Comparison of ENCODE assay signal across 8 mouse cellular contexts in the genomic region with DNA sequence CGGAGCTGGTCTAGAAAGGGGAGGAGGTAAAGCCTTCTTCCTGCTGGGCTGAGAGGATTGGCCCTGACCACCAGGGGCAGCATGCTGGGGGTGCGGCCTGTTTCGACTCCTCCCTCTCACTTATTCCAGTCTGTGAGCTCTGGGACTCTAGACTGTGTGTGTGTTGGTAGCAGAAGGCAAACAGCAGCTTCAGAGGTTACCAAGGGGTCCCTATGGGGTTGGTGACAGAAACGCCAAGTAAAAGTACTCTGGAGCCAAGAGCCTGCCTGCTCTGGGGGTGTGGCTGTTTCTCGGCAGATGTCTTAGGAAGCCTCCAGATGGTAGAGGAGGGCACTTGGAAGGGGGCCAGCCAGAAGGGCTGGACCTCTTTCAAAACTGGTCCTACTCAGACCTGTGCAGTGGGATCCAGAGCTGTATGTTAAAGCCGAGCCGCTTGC. TPM values are rescaled to one million over a fixed set of nuclear protein-coding genes. Genes with fewer than 3 reads are reported as not detected.
A peak's percentile ranks its signal among the peaks of the same experiment; 100 is the strongest.
DNase-seq lines count a peak whose midpoint lies in the region; TF ChIP-seq lines count a peak whose summit lies in the region.

No protein-coding gene starts in this region.

- TF ChIP-seq CTCF in embryonic fibroblast, embryonic 13.5 days (IDR thresholded peaks at IDR 0.05; ENCODE audit: borderline replicate concordance, insufficient read depth, low read length), result peak; percentile 1; the same call in 1 of the 2 replicates

- H3K4me3 ChIP-seq in embryonic fibroblast, embryonic 13.5 days (ENCODE audit: insufficient read depth, low read length), result no peak overlapping the region

- H3K27ac ChIP-seq in embryonic fibroblast, embryonic 13.5 days (ENCODE audit: insufficient read depth, low read length), result no peak overlapping the region

- intact Hi-C loops in gastrocnemius, postnatal 14 days (cut with DNase I; ENCODE audit: low total_unique reads), result no loop called here

- peak; percentile 42 for DNase-seq in gastrocnemius, postnatal 14 days
- DNase-seq in gastrocnemius, adult 8-10 months (ENCODE audit: low spot score in 2 of 2), result no peak
- peak; percentile 24 for DNase-seq in Muller cell, postnatal 12 days (ENCODE audit: inconsistent ontology term)
- DNase-seq in induced T-regulatory cell, adult 2 months (ENCODE audit: low read depth), result peak; percentile 22
- DNase-seq in lung, postnatal 10 days, result peak; percentile 79
- DNase-seq in skeletal muscle tissue, adult 2 months (ENCODE audit: low read depth, low spot score), result peak; percentile 40
- no peak for DNase-seq in urinary bladder, adult 2 months (ENCODE audit: low spot score)

- no peak for TF ChIP-seq POLR2A in embryonic fibroblast, embryonic 13.5 days (IDR thresholded peaks at IDR 0.05; ENCODE audit: low read depth, low read length)

- no peaks in the 10 kb centered on the region for H3K4me1 ChIP-seq in embryonic fibroblast, embryonic 13.5 days (ENCODE audit: control insufficient read depth, insufficient read depth, low read length)

RNA-seq across cellular contexts. Expression of gene Ncf2, which starts 15.3 kb away (rescaled TPM):
- 1 to 10 TPM; 1.4 to 1.6 TPM for total RNA-seq in gastrocnemius, postnatal 14 days (2021)
- total RNA-seq in gastrocnemius, adult 8-10 months (2022), result 1 to 10 TPM in 1 of 4 experiments, under 1 TPM in 3; 0.34 to 1.1 (median 0.48) TPM
- 0.18 and 1.7 TPM in 2 replicates for polyA plus RNA-seq in embryonic fibroblast, embryonic 13.5 days (2011; ENCODE audit: insufficient read length, low read depth, missing spikeins)
- polyA plus RNA-seq in urinary bladder, adult 2 months (2012; rRNA removed), result 7.0 and 8.7 TPM in 2 replicates

RNA-seq across cellular contexts. Expression of gene Arpc5, which starts 48.9 kb away (rescaled TPM):
- 10 to 100 TPM; 27.4 to 30.7 TPM for total RNA-seq in gastrocnemius, postnatal 14 days (2021)
- 1 to 10 TPM; 7.3 to 9.8 (median 8.7) TPM for total RNA-seq in gastrocnemius, adult 8-10 months (2022)
- polyA plus RNA-seq in embryonic fibroblast, embryonic 13.5 days (2011; ENCODE audit: insufficient read length, low read depth, missing spikeins), result 190 and 261 TPM in 2 replicates
- polyA plus RNA-seq in urinary bladder, adult 2 months (2012; rRNA removed), result 143 and 180 TPM in 2 replicates

RNA-seq across cellular contexts. Expression of gene Rgl1, which starts 49.1 kb away (rescaled TPM):
- total RNA-seq in gastrocnemius, postnatal 14 days (2021), result 10 to 100 TPM; 19.6 to 23.3 TPM
- total RNA-seq in gastrocnemius, adult 8-10 months (2022), result 1 to 10 TPM; 2.9 to 9.4 (median 5.3) TPM
- polyA plus RNA-seq in embryonic fibroblast, embryonic 13.5 days (2011; ENCODE audit: insufficient read length, low read depth, missing spikeins), result 53.6 and 54.3 TPM in 2 replicates
- polyA plus RNA-seq in urinary bladder, adult 2 months (2012; rRNA removed), result 29.6 and 31.0 TPM in 2 replicates

Comparison
In these comparisons a context has a peak if more than half of its experiments do, and no peak if none do; other contexts are left out.
1. DNase-seq: peak in gastrocnemius, postnatal 14 days (single experiment), Muller cell, postnatal 12 days (single experiment), induced T-regulatory cell, adult 2 months (single experiment), lung, postnatal 10 days (single experiment) and skeletal muscle tissue, adult 2 months (single experiment); none in gastrocnemius, adult 8-10 months (0 of 2) and urinary bladder, adult 2 months (single experiment).